Mouse (Mus musculus) cerebellum, postnatal 25 days (tissue): Measurements from ENCODE around the gene Map2k5.
A peak's percentile ranks its signal among the peaks of the same experiment; 100 is the strongest.

Source experiments
- DNase-seq, 2 experiments: peaks; one replicate each; pipeline ENCODE4 v3.0.0; 2021; ENCODE audit warnings: mixed read lengths in 2 of 2

Gene Map2k5

DNA sequence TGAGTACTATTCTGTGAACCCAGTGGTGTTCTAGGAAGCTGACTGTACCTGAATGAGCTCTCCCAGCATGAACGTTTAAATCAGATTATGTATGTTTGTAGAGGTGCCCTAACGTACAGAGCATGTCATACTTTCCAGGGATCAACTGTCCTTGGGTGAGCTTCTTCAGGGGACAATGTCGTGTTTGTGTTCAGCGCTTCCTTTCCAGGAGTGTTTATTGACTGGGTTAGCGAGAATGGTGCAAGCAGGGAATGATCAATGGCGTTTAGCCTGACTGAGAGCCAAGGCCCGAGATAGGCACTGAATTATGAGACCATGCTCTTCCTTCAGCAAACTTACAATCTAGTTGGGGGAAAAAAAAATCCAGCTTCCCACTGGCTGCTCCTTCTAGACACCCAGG is 193.8 kb downstream of the Map2k5 start:
- DNase-seq = no peak

DNA sequence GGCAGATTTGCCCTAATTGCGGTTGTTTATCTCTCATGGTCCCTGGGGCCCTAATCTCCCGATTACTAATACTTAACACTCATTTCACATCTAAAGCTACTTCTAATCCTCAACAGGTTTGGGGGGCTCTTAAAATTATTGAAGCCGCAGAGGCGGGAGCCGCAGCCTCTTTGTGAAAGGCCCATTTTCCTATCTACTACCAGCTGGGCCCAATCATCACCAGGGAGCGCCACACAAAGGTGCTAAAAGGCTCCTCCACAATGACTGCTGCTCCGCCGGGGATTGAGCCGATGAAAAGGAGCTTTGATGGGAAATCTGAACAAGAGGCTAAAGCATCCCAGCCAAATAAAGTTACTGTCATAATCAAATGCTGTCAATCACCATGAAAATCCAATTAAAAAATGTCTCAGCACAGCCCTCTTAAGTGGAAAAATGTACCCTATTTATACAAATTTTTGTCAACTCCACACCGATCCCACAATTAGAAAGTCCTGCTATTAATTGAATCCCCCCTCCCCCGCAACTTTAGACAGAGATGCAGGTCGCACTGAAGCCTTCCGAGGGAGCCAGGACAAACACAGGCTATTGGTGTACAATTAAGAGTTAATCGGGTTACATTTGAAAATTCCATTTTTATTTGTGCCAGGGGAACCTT is 195.3 kb downstream of the Map2k5 start:
- no peak for DNase-seq

DNA sequence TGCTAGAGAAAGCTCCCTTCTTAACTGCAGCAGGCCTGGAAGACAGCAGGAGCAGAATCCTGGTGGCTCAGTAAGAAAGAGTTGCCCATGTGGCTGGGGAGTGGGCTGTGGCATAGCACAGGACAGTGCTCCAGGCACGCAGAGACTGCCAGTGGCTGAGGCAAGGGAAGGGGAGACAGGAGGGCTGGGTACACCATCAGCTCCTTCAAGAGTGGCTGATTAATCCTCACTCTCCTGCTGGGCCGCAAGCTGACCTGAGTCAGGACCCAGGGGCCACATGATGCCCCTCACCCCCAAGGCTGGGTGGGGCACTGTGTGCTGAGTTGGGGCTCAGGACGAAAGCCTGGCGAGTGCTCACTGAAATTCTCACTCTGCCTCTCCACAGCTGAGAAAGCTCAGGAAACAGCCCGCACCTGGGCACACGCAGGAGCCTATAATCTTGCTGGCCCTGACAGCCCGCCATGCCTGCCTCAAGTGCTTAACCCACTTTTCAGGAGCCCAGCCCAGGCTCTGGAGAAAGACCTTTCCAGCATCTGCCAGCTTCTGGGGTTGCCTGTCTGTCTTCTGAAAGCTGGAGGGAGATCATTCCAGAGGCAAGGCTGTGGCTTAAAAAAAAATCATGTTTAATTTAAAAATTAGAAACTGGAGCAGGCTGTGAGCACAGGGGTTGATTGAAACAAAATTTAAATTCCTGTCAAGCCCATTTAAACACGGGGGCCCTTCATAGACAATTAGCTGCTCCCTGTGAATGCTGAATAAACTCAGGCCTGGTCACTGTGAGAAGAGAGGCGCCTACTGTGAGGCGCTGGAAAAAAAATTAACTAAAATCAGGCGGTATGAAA is 196.1 kb downstream of the Map2k5 start:
- no peak for DNase-seq

DNA sequence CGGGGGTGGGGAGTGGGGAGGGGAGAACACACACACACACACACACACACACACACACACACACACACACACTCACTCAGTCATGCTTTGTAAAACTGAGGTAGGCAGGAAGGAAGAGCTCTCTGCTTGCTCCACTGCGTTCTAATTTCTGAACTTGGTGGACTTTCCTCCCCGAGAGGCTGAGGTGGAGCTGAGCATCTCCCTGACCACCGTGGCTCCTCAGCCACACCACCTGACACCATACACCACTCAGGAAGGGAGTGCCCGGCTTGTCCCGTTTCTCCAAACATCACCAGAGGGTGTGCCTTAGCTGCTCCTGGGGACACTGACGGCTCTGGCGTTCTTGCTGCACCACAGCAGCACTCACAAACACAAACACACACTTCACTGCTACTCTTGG is 199.4 kb downstream of the Map2k5 start:
- DNase-seq = no peak

DNA sequence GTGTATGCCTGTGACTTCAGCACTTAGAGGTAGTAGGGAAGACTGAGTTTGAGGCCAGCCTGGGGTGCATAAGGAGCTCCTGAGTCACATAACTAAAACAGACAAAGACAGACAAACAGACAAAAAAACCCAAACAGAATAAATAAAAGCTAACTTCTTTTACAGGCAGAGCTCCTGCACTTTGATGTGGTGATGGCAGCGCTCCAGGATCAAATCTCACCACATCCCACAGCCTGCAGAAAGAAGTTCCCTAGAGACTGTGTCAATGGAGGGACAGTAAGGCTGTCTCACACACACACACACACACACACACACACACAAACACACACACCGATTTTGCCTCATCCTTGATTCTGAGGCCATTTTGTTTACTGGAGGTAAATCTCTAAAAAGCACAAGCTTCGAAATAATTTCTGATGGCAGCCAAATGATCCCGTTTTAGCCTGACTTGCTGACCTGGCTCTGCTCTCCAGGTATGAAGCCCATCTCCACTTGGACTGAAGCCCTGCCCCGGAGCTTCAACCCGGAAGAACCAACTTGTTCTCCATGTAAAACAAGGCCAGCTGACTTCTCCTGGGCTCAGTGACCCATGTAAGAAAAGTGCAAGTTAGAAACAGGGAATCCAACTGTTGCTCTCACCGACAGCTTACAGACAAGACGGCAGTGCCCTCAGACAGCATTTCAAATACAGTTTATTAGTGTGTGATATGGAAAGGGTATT is 203.5 kb downstream of the Map2k5 start:
- DNase-seq = no peak

DNA sequence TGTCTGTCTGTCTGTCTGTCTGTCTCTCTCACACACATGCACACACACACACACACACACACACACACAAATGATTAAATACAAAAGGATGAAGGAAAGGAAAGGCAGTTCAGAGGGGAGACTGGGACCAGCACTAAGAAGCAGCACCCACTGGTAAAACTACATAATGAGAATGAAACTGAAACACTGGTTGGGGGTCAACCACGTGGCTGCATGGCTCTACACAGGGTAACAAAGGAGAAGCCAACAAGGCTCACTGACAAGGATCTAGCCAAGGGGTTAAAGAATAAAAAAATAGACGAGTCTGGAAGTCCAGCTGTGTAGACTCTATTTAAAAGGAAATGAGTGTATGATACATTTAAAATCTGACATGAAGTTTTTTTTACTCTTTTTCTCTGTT is 205.8 kb downstream of the Map2k5 start:
- DNase-seq = no peak

DNA sequence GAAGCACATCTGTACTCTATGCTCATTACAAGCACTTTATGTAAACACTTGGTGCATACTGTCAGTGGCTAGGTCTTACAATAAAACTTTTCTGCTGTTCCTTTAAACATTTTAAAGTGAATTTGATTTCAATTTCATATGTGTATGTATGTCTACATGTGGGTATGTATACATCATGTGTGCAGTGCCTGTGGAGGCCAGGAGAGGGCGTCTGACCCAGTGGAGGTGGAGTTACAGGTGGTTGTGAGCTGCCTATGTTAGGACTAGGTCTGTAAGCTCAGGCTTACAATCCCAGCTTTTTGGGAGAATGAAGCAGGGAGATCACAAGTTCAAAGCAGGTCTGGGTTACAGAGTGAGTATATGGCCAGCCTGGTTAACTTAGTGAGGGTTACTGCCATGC is 208.6 kb downstream of the Map2k5 start:
- DNase-seq = no peak

DNA sequence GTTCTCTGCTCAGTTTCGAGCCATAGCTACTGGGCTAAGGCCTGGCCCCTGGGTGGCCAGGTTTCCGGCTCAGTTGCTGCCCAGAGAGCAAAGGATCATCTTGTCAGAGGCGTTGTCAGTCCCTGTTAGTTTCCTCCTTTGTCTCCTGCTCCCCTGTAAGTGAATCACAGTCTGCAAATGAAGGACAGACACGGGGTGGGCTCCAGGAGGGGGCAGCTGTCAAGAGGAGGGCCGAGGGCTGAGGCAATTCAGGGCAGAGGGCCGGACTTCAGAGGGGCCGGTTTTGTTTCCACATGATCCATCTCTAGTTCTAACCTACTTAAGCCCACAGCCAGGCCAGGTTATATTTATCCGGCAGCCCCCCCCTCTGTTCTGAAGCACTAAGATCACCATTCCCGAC is 212.6 kb downstream of the Map2k5 start:
- no peak for DNase-seq

DNA sequence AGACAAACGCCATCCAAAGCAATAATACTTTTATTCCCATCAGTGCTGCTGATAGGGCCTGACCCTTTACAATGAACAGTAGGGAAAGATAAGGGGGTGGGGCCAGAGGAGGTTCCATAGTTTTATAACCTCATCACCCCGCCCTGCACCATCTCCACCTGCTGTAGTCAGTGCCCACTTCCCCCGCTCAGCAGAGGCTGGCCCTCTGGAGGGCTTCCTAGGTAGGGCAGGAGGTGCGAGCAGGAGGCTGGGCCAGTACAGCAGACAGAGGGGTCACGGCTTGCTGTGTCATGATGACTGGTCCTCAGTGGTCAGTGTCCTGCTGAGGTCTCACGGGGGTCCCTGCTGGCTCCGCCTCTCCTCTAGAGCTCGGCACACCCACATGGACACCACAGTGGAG is 213.9 kb downstream of the Map2k5 start:
- DNase-seq = no peak

DNA sequence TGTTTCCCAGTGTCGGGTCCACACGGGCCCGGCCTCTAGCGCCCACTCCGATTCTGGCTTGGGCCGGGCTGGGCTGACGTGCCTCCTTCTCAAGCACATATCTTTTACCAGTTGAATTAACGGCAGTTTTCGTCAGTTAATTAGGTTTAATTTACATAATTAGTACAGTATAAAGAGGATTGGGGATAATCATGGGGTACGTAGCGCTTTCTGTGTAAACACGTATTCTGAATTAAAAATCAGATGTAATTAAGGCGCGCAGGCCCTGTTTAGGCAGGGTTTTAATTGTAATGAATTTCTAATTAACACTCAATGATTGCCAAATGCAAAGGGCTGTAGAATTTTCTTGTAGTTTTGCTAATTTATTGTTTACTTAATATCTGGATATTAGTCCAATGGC is 225.8 kb downstream of the Map2k5 start:
- no peak for DNase-seq

DNA sequence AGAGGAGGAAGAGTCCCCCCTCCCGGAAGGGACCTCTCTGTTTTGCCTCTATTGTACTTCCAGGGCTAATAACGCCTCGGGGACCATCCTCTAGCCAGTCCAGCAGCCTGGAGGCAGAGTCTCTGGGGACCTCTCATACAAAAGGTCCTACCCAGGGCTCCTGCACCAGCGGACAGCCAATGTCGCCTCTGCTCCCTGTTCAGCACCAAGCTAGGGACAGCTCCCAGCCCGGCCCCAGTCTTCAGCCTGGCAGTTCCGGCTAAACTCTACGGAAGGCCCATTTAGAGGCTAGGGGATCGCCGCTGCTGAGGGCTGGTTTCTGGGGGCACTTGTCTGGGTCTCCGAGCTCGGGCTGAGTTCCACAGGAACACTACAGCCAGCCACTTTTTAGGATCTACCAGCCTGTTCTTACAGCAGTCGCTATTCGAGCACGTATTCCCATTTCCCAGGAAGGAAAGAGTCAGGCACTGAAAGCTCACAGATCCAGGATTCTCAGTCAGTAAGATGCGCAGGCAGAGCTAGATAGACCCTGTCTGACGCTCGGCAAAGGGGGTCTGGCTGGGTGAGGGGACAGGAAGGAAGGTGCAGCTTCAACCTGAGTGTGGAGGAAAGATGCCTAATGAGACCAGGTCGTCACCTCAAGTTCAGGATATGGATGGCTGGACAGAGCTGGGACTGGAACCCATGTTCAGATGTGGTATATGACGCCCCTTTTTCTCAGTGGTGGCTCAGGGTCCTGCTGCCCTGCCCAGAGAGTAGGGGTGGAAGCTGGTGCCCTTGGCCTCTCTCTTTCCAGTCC is 226.4 kb downstream of the Map2k5 start:
- no peak for DNase-seq

DNA sequence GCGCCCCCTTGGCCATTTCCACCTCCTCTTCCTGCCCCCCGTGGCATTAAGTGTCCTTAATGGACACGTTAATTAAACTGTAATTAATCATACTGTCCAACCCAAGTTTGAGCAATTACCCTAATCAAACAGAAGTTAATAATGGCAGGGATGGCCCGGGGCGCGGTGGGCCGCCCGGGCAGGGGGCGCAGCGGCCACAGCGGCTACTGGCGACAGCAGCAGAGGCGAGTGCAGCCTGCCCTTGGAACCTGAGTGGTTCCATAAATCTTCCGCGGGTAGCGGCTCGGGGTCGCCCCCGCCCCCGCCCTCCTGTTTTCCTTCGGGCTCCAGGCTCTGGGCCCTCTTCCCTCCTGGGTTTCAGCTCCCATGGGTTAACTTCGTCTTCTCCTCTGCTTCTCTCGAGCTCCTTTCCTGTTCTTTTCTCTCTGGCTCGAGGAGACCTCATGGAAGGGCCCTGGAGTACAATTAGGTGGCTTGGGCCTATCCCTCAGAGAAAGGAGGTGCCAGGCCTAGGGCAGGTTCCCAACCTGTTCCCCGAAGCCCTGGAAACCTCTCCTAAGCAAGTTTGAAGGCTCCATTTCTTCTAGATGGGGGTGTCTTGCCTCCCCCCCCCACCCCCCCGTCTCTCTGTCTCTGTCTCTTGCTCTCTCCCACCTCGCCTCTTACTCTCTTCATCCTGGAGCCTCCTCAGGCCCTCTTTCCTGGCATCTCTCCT is 227.5 kb downstream of the Map2k5 start:
- DNase-seq = no peak

DNA sequence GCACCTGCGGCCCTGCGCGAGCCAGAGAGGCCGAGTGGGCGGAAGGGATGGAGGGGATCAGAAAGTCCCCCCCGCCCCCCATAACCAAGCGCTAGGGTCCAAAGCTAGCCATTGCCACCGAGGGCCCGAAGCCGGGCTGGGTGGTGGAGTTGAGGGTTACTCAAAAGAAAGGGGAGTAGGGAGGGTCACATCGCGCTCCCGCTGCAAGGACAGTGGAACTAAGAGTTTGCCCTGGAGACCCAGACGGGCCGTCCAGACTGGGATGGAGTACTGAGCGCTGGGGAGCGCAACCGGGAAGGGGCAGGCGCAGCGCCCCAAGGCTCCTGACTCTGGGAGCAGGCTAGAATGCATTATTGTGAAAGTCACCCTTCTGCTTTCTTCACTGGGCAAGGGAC is 228.3 kb downstream of the Map2k5 start:
- no peak for DNase-seq

DNA sequence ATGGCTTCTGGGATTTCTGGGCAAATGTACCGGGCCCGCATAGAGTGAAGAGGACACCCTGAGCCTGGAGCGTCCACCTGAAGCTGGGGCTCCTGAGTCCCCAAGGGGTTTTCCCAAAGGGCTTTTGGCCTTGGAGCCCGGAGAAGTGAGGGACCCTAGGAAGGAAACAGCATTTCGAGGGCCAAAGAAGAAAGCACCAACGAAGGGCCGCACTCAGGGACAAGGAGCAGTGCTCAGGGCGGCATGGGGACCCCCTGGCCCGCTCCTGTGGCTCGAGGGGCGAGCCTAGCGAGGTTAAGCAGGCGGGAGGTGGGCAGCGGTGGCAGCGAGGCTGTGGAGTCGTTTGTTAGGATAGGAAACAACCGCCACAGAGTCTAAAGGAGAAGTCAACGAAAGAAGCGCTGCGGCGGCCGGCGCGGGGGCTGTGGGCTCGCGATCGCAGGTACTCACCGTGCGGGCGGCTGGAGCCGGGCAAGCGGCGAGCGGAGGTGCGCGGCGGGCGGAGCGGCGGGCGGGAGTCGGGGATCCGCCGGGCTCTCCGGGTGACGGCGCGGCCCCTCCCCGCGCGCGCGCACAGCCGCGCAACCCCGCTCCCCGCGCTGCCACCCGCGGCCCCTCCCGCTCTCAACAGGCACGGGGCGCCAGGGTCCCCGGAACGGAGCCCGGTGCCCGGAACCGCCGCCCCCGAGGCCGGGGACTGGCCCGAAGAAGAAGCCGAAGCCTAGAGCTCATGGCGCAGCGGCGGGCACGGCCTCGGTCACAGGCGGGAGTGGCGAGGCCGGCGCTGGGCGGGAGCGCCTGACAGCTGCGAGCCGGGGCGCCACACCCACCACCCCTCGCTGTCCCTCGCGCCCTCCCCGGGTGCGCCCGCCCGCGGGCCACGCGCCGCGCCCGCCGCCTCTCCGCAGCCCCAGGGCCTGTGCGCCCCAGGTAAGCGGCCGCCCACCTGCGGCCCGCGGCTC is 229.0 kb downstream of the Map2k5 start, which contains the start of gene Skor1:
Skor1 (minus strand) TSS at position 552 of the 962 bp plus-strand sequence.
- peak; percentile 48 to 56 for DNase-seq

DNA sequence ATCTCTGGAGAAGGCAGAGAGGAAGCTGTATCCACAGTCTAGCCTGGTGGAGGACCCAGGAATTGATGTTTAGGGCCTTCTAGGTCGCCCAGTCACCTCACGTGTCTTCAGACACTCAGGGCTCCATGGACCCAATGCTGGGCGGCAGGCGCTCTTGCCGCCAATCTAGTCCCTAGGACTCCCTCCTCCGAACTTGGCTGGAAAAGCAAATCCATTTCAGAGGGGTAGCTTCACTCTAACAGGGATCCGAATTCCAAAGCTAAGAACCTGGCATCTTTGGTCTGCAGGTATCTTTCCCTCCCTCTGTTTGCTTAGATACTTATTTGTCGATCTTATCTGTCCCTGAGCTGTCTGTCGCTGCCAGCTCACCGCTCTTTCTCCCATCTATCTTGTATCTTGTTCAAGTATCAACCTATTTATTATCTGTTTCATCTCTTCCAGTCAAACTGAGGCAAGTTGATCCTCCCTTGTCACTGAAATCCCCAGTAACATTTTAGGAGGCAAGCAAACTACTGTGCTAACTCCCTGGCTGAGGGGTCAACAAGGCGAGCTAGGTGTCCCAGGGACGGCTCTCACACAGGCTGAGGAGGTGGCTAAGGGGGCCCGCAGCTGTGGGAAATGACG is 229.8 kb downstream of the Map2k5 start:
- DNase-seq = no peak

DNA sequence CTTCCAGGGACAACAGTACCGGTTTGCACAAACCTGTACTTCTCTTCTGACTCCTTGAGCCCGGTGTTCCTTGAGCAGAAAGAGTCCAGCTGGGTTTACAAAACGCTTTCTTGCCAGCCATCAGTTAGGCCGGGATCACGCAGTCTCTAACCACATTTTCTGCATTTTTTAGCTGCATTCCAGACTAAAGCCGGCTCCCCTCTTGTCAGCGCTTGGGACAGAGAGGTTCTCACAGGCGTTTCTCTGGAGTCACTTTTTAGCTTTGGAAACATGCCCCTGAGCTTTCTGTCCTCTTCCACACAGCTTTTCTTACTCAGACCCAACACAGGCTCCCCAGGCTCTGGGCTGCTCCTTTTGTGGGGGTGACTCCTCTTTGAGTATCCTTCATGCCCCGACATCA is 230.4 kb downstream of the Map2k5 start:
- DNase-seq = no peak

DNA sequence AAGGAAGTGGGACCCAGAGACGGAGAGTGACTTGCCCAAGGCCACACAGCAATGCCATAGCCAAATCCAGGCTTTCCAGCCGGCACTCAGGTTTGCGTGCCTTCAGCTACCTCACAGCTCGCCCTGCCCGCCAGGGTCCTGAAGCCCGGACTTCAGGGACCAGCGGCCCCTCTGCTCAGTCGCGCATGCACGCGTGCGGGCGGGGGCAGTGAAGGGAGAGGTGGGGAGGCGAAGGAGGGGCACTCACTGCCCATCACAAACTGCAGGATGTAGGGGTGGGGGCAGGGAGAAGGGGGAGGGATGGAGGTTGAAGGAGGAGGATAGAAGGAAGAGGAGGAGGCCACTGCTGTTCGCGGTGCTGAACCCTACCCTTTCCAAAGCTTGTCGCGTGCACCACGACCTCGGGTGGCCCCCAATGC is 230.8 kb downstream of the Map2k5 start:
- DNase-seq = peak in 1 of 2 experiments; percentile 41

DNA sequence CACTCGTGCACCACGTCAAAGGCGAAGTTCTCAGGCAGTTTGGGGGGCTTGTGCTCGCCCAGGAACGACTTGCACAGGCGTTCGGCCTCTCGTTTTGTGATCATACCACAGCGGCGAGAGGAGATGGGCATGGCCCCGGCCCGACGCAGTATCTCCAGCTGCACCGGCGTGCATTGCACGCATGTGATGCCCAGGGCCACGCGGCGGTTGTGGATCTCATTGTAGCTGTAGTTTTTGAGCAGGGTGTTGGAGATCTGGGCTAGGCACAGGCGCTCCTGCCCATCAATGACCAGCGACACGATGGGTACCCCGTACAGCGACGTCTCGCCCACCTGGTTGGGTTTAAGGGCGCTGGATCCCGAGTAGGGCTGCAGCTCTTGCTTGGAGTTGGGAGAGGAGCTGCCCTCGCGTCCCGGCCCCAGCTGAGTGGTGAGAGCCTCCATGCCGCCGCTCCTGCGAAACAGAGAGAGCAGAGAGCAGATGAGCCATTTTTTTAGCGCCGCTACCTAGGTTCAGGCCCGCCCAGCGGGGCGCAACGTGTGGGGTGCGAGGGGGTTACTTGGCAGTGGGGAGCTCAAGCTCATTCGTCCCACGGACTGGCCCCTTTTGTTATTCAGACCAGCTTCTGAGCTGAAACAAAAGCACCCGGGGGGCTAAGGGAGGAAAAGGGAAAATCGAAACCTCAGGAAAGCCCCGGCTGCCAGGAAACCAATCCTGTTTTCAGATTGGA is 231.4 kb downstream of the Map2k5 start:
- DNase-seq = peak in 1 of 2 experiments; percentile 38

DNA sequence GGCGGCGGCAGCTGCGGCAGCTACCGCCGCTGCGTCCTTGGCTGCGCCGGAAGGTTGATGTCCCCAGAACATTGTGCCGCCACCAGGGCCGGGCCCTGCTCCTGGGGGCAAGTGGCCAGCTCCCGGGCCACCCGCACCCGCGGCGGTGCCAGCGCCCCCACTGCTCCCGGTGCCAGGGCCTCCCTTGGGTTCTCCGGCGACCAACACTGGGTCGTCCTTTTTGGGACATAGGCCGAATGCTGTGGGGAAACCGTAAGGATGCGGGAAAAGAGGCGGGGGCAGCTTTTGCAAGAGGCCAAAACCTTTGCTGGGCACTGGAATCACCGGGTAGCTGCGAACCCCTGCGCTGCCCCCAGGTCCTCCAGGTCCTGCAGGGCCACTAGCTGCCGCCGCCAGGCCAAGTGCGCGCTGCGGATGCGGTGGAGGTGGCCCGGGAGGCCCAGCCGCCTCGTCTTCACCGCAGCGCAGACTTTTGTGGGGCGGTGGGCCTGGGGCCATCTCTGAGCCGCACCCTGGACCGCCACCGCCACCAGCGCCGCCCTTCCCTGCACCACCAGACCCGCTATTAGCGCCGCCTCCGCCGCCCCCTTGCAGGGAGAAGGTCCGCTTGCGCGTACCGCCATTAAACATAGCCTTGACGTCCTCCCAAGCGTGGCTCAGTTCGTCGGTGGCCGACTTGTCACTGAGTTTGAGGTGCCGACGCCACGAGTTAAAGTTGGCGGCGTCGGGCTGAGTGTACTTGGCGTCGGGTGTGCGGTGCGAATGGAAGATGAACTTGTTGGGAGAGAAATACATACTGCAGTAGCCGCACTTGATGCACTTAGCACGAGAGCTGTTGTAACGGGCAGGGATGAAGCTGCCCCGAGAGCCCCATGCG is 232.2 kb downstream of the Map2k5 start:
- DNase-seq = peak in 1 of 2 experiments; percentile 27
